Mouse (Mus musculus) hindbrain, embryonic 11.5 days (tissue): ENCODE results near the gene Mief2. TPM values are rescaled to one million over a fixed set of nuclear protein-coding genes. Genes with fewer than 3 reads are reported as not detected.
A peak's percentile ranks its signal among the peaks of the same experiment; 100 is the strongest.

Experiments used
- ATAC-seq: fragments of 200-750 bp; cut with Nextera tagmentation; 2 replicates; pipeline ENCODE4 v1.8.0; 2017; ENCODE audit warnings: mild to moderate bottlenecking, moderate TSS enrichment, moderate library complexity; ENCODE audit not compliant: low FRiP score
- DNase-seq: peaks from one replicate; pipeline ENCODE4 v3.0.0-alpha.2; 2015; ENCODE audit warnings: low spot score
- H3K27ac ChIP-seq: fragments of 300-500 bp; sonication (generic); 2 replicates; pipeline ENCODE4 v1.5.1; 2014; ENCODE audit warnings: mild to moderate bottlenecking, low read depth, low read length
- H3K27me3 ChIP-seq: fragments of 300-500 bp; sonication (generic); 2 replicates; pipeline ENCODE4 v1.6.1; 2014; ENCODE audit warnings: mild to moderate bottlenecking, low read length, moderate library complexity, mixed read lengths; ENCODE audit not compliant: control insufficient read depth, insufficient read depth
- H3K36me3 ChIP-seq: fragments of 300-500 bp; sonication (generic); 2 replicates; pipeline ENCODE4 v1.6.1; 2014; ENCODE audit warnings: mild to moderate bottlenecking, low read length, moderate library complexity, mixed read lengths; ENCODE audit not compliant: control insufficient read depth, insufficient read depth
- H3K4me1 ChIP-seq: fragments of 300-500 bp; sonication (generic); replicated peaks from 2 replicates; pipeline ENCODE4 v1.6.1; 2014; ENCODE audit warnings: low read length, mixed read lengths; ENCODE audit not compliant: control insufficient read depth, insufficient read depth
- H3K4me2 ChIP-seq: fragments of 300-500 bp; sonication (generic); replicated peaks from 2 replicates; pipeline ENCODE4 v1.6.1; 2014; ENCODE audit warnings: mild to moderate bottlenecking, low read depth, low read length
- H3K4me3 ChIP-seq: fragments of 300-500 bp; sonication (generic); 2 replicates; pipeline ENCODE4 v1.5.1; 2014; ENCODE audit warnings: low read depth, low read length
- H3K9ac ChIP-seq: fragments of 300-500 bp; sonication (generic); 2 replicates; pipeline ENCODE4 v1.6.1; 2014; ENCODE audit warnings: low read depth, low read length
- H3K9me3 ChIP-seq: fragments of 300-500 bp; sonication (generic); 2 replicates; pipeline ENCODE4 v1.6.1; 2016; ENCODE audit warnings: low read length; ENCODE audit not compliant: control insufficient read depth
- WGBS: fragments of 180-500 bp; shearing (Covaris S2); extraction: QIAGEN DNeasy Blood & Tissue Kit; methylation state at CpG from one replicate; pipeline ENCODE4 v1.1.7; 2014; 5-methylcytosine and 5-hydroxymethylcytosine counted together
- polyA plus RNA-seq: library from polyadenylated mRNA; unstranded; fragments of >200 nt; fragmentation: Nextera tagmentation; extraction: Ambion mirVana; gene quantifications from 2 replicates; pipeline ENCODE4 v1.2.1, GENCODE M21; 2014

Mief2 gene
- polyA plus RNA-seq, 1 experiment from 2014 or later, result 12.0 TPM

- 27% methylated on average over 16 of the region's 16 CpGs for WGBS
- ATAC-seq (no peak), DNase-seq (no peak)
- Histone ChIP-seq H3K4me1 (peaks cover 25% of the 10 kb centered on the region), H3K27ac (no peak overlapping the region; the same call in 1 of the 2 replicates), H3K4me2 (peak overlapping the region; percentile 73), H3K4me3 (peak overlapping the region; percentile 63), H3K9ac (peak overlapping the region; percentile 78), H3K27me3 (no peaks in the 10 kb centered on the region), H3K36me3 (no peaks in the 10 kb centered on the region), H3K9me3 (no peaks in the 10 kb centered on the region)
Measured at GRCm38 (mm10) chr11:60777801-60778370, 49.7 kb downstream of the Mief2 start.

GRCm38 (mm10) chr11:60779673-60780189 is 51.5 kb downstream of the Mief2 start:
- Histone ChIP-seq H3K4me3 (no peak overlapping the region), H3K9me3 (no peaks in the 10 kb centered on the region), H3K27me3 (no peaks in the 10 kb centered on the region), H3K9ac (no peak overlapping the region), H3K4me1 (peaks cover 25% of the 10 kb centered on the region), H3K4me2 (peak overlapping the region; percentile 29; the same call in 1 of the 2 replicates), H3K36me3 (no peaks in the 10 kb centered on the region), H3K27ac (no peak overlapping the region)
- no peak for ATAC-seq
- DNase-seq, result no peak
- WGBS, result 88% methylated on average over 10 of the region's 10 CpGs

Other genes with a start within 250 kb of the Mief2 start
- 31.1 and 33.2 TPM in 2 replicates for gene Alkbh5, start 192.0 kb upstream of the Mief2 start, polyA plus RNA-seq
- 70.4 and 85.8 TPM in 2 replicates for gene Llgl1, start 28.7 kb upstream of the Mief2 start, polyA plus RNA-seq
- 54.5 and 59.7 TPM in 2 replicates for gene Flii, start 1.1 kb upstream of the Mief2 start, polyA plus RNA-seq
- gene Top3a, start 49.0 kb downstream of the Mief2 start, polyA plus RNA-seq, result 13.1 and 15.2 TPM in 2 replicates
- 8.4 and 8.8 TPM in 2 replicates for gene Smcr8, start 49.1 kb downstream of the Mief2 start, polyA plus RNA-seq
- 32.9 and 37.3 TPM in 2 replicates for gene Shmt1, start 83.3 kb downstream of the Mief2 start, polyA plus RNA-seq
- 23.5 and 30.5 TPM in 2 replicates for gene Dhrs7b, start 102.2 kb downstream of the Mief2 start, polyA plus RNA-seq
- gene Tmem11, start 150.9 kb downstream of the Mief2 start, polyA plus RNA-seq, result 62.4 and 64.8 TPM in 2 replicates
- gene Natd1, start 186.4 kb downstream of the Mief2 start, polyA plus RNA-seq, result 18.8 and 19.8 TPM in 2 replicates
- gene Map2k3, start 203.6 kb downstream of the Mief2 start, polyA plus RNA-seq, result 37.6 and 39.8 TPM in 2 replicates